19 mouse cellular contexts compared by ENCODE assay signal in genomic region chr11:87056286-87056685, GRCm38 (mm10). TPM values are rescaled to one million over a fixed set of nuclear protein-coding genes. Genes with fewer than 3 reads are reported as not detected.
"Had no signal": no experiment of that assay in that cellular context is flagged by ENCODE, and none has a peak within 500 bp of the region (broad histone marks: within the 10 kb centered on the region; RNA-seq: fewer than 3 reads in every experiment).

No protein-coding gene starts in this region.

- H3K27ac ChIP-seq: kidney, postnatal 0 days; layer of hippocampus, adult 2 months; left cerebral cortex, adult 2 months; limb, embryonic 10.5 days; limb, embryonic 13.5 days had no signal

- ATAC-seq: intestine, embryonic 16.5 days had no signal

- H3K4me3 ChIP-seq: layer of hippocampus, adult 2 months; left cerebral cortex, adult 2 months; limb, embryonic 10.5 days; limb, embryonic 13.5 days; megakaryocyte, embryonic 14.5 days had no signal

- H3K9ac ChIP-seq: limb, embryonic 13.5 days; lung, embryonic 14.5 days had no signal

- H3K4me2 ChIP-seq: limb, embryonic 13.5 days; lung, embryonic 14.5 days; midbrain, embryonic 11.5 days had no signal

- H3K27me3 ChIP-seq: limb, embryonic 13.5 days had no signal

- H3K4me1 ChIP-seq: limb, embryonic 10.5 days; limb, embryonic 13.5 days; megakaryocyte, embryonic 14.5 days had no signal

- H3K9me3 ChIP-seq: limb, embryonic 10.5 days; limb, embryonic 13.5 days; megakaryocyte, embryonic 14.5 days had no signal

- DNase-seq: kidney, adult 18-20 months; kidney, adult 9 months; kidney, postnatal 25 days; layer of hippocampus, adult 9-11 months; lung, embryonic 14.5 days; lung, postnatal 10 days; lung, postnatal 36 days; midbrain, embryonic 14.5 days; thymus, adult 18-20 months; thymus, postnatal 36 days had no signal

RNA-seq across cellular contexts. Expression of gene Prr11, which starts 52.2 kb away (rescaled TPM):
- total RNA-seq: liver, adult 2 months had no signal
